Mouse (Mus musculus): ENCODE measurements around the gene Wfdc16. TPM values are rescaled to one million over a fixed set of nuclear protein-coding genes. Genes with fewer than 3 reads are reported as not detected.

Gene Wfdc16
- polyA plus RNA-seq (2014; fragmentation: Illumina TruSeq; extraction: RNeasy Lipid Tissue Mini Kit (QIAGEN cat#74804); ENCODE audit: low read depth, low replicate concordance): 37.6 TPM

GRCm38 (mm10) chr2:164638696-164639095 lies at the start of gene Wfdc16:
Wfdc16 (minus strand) TSS chr2:164638796.

GRCm38 (mm10) chr2:164684807-164685206 lies 46.2 kb upstream of the Wfdc16 start, which contains the start of gene Wfdc13:
Wfdc13 (plus strand) TSS chr2:164685107.

GRCm38 (mm10) chr2:164673987-164674386 lies 35.4 kb upstream of the Wfdc16 start, which contains the start of gene Wfdc11:
Wfdc11 (minus strand) TSS chr2:164674087.

GRCm38 (mm10) chr2:164656483-164656882 lies 17.9 kb upstream of the Wfdc16 start, which contains the start of gene Wfdc9:
Wfdc9 (minus strand) TSS chr2:164656583.

DNA sequence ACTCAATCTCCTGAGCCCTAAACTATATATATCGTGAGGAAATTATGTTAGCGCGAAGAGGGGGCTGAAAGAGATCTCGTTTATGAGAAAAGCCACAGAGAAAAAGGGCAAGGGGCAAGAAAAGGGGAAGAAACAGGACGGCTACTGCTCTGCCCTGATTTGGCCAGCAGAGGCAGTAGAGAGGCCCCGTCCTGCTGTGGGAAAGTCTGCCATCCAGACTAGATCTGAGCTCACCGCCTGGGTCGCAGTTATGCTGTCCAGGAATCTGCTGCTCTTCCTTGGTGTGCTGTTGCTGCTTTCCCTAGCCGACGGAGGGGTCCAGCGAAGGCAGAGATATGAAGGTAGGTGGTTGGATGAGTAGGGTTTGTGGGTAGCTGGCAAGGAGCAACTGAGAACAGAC lies 17.3 kb upstream of the Wfdc16 start, which contains the start of gene Wfdc10:
Wfdc10 (plus strand) TSS at position 189 of the 400 bp plus-strand sequence.

DNA sequence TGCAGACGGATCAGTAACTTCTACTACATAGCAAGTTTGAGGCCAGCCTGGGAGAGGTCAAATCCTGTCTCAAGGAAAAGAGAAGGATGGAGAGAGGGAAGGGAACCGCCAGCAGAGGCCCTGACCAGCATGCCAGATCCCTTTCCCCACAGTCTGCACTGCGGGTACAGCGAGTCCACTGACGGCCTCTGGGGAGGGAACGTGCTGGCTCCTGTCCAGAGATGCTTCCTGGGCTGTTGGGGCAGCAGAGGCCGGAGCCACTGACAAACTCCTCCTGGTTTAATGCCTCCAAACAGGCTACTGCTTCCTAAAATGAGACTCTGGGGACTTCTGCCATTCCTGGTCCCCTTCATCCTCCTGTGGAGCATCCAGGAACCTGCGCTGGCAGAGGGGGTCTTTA lies 25.1 kb downstream of the Wfdc16 start, which contains the start of the genes Wfdc6b and Wfdc8:
Wfdc6b (plus strand) TSS at position 52 of the 400 bp plus-strand sequence.
Wfdc8 (minus strand) TSS at position 156 of the 400 bp plus-strand sequence.

DNA sequence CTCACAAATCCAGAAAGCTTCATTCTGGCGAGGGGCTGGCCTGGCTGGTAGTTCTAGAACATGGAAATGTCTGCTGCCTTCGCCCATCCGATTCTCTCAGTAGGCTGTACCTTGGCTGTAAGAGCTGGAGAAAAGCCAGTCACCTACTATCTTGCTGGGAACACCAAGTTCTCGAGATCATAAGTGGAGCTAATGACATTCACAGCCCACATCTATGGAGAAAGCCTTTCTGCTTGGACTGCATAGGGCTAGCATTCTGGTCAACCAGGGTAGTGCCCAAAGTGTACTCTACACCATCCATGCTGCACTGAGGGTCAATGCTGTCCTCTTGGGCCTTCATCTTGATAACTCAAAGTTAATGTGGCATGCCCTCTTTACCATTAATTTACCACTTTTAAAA lies 45.1 kb downstream of the Wfdc16 start, which contains the start of gene Eppin:
Eppin (minus strand) TSS at position 101 of the 400 bp plus-strand sequence.

GRCm38 (mm10) chr2:164585025-164585725 lies 53.4 kb downstream of the Wfdc16 start, which contains the start of gene Wfdc6a:
Wfdc6a (minus strand) TSS chr2:164585447.

Other genes starting within 250 kb of the Wfdc16 start
- gene Slpi, start 249.7 kb downstream of the Wfdc16 start, polyA plus RNA-seq (2014; fragmentation: Illumina TruSeq; extraction: RNeasy Lipid Tissue Mini Kit (QIAGEN cat#74804); ENCODE audit: low read depth, low replicate concordance): not detected
- gene Rbpjl, start 235.7 kb downstream of the Wfdc16 start, polyA plus RNA-seq (2014; fragmentation: Illumina TruSeq; extraction: RNeasy Lipid Tissue Mini Kit (QIAGEN cat#74804); ENCODE audit: low read depth, low replicate concordance): not detected
- gene Matn4, start 233.6 kb downstream of the Wfdc16 start, polyA plus RNA-seq (2014; fragmentation: Illumina TruSeq; extraction: RNeasy Lipid Tissue Mini Kit (QIAGEN cat#74804); ENCODE audit: low read depth, low replicate concordance): 0.16 TPM
- 266 TPM for gene Sdc4, start 194.9 kb downstream of the Wfdc16 start, polyA plus RNA-seq (2014; fragmentation: Illumina TruSeq; extraction: RNeasy Lipid Tissue Mini Kit (QIAGEN cat#74804); ENCODE audit: low read depth, low replicate concordance)
- gene Sys1, start 181.8 kb downstream of the Wfdc16 start, polyA plus RNA-seq (2014; fragmentation: Illumina TruSeq; extraction: RNeasy Lipid Tissue Mini Kit (QIAGEN cat#74804); ENCODE audit: low read depth, low replicate concordance): 10.3 TPM
- not detected for gene Gm20458, start 177.8 kb downstream of the Wfdc16 start, polyA plus RNA-seq (2014; fragmentation: Illumina TruSeq; extraction: RNeasy Lipid Tissue Mini Kit (QIAGEN cat#74804); ENCODE audit: low read depth, low replicate concordance)
- gene Trp53tg5, start 165.1 kb downstream of the Wfdc16 start, polyA plus RNA-seq (2014; fragmentation: Illumina TruSeq; extraction: RNeasy Lipid Tissue Mini Kit (QIAGEN cat#74804); ENCODE audit: low read depth, low replicate concordance): not detected
- gene Dbndd2, start 152.7 kb downstream of the Wfdc16 start, polyA plus RNA-seq (2014; fragmentation: Illumina TruSeq; extraction: RNeasy Lipid Tissue Mini Kit (QIAGEN cat#74804); ENCODE audit: low read depth, low replicate concordance): 3.8 TPM
- gene Pigt, start 141.3 kb downstream of the Wfdc16 start, polyA plus RNA-seq (2014; fragmentation: Illumina TruSeq; extraction: RNeasy Lipid Tissue Mini Kit (QIAGEN cat#74804); ENCODE audit: low read depth, low replicate concordance): 5.5 TPM
- gene Wfdc2, start 76.4 kb downstream of the Wfdc16 start, polyA plus RNA-seq (2014; fragmentation: Illumina TruSeq; extraction: RNeasy Lipid Tissue Mini Kit (QIAGEN cat#74804); ENCODE audit: low read depth, low replicate concordance): 19.6 TPM
- gene Spint3, start 65.3 kb downstream of the Wfdc16 start, polyA plus RNA-seq (2014; fragmentation: Illumina TruSeq; extraction: RNeasy Lipid Tissue Mini Kit (QIAGEN cat#74804); ENCODE audit: low read depth, low replicate concordance): not detected
- not detected for gene Wfdc6a, start 53.3 kb downstream of the Wfdc16 start, polyA plus RNA-seq (2014; fragmentation: Illumina TruSeq; extraction: RNeasy Lipid Tissue Mini Kit (QIAGEN cat#74804); ENCODE audit: low read depth, low replicate concordance)
- not detected for gene Eppin, start 45.2 kb downstream of the Wfdc16 start, polyA plus RNA-seq (2014; fragmentation: Illumina TruSeq; extraction: RNeasy Lipid Tissue Mini Kit (QIAGEN cat#74804); ENCODE audit: low read depth, low replicate concordance)
- not detected for gene Wfdc6b, start 25.3 kb downstream of the Wfdc16 start, polyA plus RNA-seq (2014; fragmentation: Illumina TruSeq; extraction: RNeasy Lipid Tissue Mini Kit (QIAGEN cat#74804); ENCODE audit: low read depth, low replicate concordance)
- gene Wfdc8, start 25.2 kb downstream of the Wfdc16 start, polyA plus RNA-seq (2014; fragmentation: Illumina TruSeq; extraction: RNeasy Lipid Tissue Mini Kit (QIAGEN cat#74804); ENCODE audit: low read depth, low replicate concordance): not detected
- gene Wfdc10, start 17.2 kb upstream of the Wfdc16 start, polyA plus RNA-seq (2014; fragmentation: Illumina TruSeq; extraction: RNeasy Lipid Tissue Mini Kit (QIAGEN cat#74804); ENCODE audit: low read depth, low replicate concordance): not detected
- gene Wfdc9, start 17.8 kb upstream of the Wfdc16 start, polyA plus RNA-seq (2014; fragmentation: Illumina TruSeq; extraction: RNeasy Lipid Tissue Mini Kit (QIAGEN cat#74804); ENCODE audit: low read depth, low replicate concordance): not detected
- gene Wfdc11, start 35.3 kb upstream of the Wfdc16 start, polyA plus RNA-seq (2014; fragmentation: Illumina TruSeq; extraction: RNeasy Lipid Tissue Mini Kit (QIAGEN cat#74804); ENCODE audit: low read depth, low replicate concordance): not detected
- not detected for gene Wfdc13, start 46.3 kb upstream of the Wfdc16 start, polyA plus RNA-seq (2014; fragmentation: Illumina TruSeq; extraction: RNeasy Lipid Tissue Mini Kit (QIAGEN cat#74804); ENCODE audit: low read depth, low replicate concordance)
- gene Spint4, start 59.7 kb upstream of the Wfdc16 start, polyA plus RNA-seq (2014; fragmentation: Illumina TruSeq; extraction: RNeasy Lipid Tissue Mini Kit (QIAGEN cat#74804); ENCODE audit: low read depth, low replicate concordance): not detected
- not detected for gene Spint5, start 76.5 kb upstream of the Wfdc16 start, polyA plus RNA-seq (2014; fragmentation: Illumina TruSeq; extraction: RNeasy Lipid Tissue Mini Kit (QIAGEN cat#74804); ENCODE audit: low read depth, low replicate concordance)
- 1.2 TPM for gene Wfdc3, start 107.1 kb upstream of the Wfdc16 start, polyA plus RNA-seq (2014; fragmentation: Illumina TruSeq; extraction: RNeasy Lipid Tissue Mini Kit (QIAGEN cat#74804); ENCODE audit: low read depth, low replicate concordance)
- gene Dnttip1, start 107.2 kb upstream of the Wfdc16 start, polyA plus RNA-seq (2014; fragmentation: Illumina TruSeq; extraction: RNeasy Lipid Tissue Mini Kit (QIAGEN cat#74804); ENCODE audit: low read depth, low replicate concordance): 2.1 TPM
- gene Ube2c, start 131.1 kb upstream of the Wfdc16 start, polyA plus RNA-seq (2014; fragmentation: Illumina TruSeq; extraction: RNeasy Lipid Tissue Mini Kit (QIAGEN cat#74804); ENCODE audit: low read depth, low replicate concordance): 1.3 TPM
- not detected for gene Tnnc2, start 141.2 kb upstream of the Wfdc16 start, polyA plus RNA-seq (2014; fragmentation: Illumina TruSeq; extraction: RNeasy Lipid Tissue Mini Kit (QIAGEN cat#74804); ENCODE audit: low read depth, low replicate concordance)
- 1.1 TPM for gene Snx21, start 147.0 kb upstream of the Wfdc16 start, polyA plus RNA-seq (2014; fragmentation: Illumina TruSeq; extraction: RNeasy Lipid Tissue Mini Kit (QIAGEN cat#74804); ENCODE audit: low read depth, low replicate concordance)
- gene Acot8, start 166.1 kb upstream of the Wfdc16 start, polyA plus RNA-seq (2014; fragmentation: Illumina TruSeq; extraction: RNeasy Lipid Tissue Mini Kit (QIAGEN cat#74804); ENCODE audit: low read depth, low replicate concordance): 1.7 TPM
- gene Zswim3, start 166.3 kb upstream of the Wfdc16 start, polyA plus RNA-seq (2014; fragmentation: Illumina TruSeq; extraction: RNeasy Lipid Tissue Mini Kit (QIAGEN cat#74804); ENCODE audit: low read depth, low replicate concordance): 1.5 TPM
- gene Zswim1, start 183.9 kb upstream of the Wfdc16 start, polyA plus RNA-seq (2014; fragmentation: Illumina TruSeq; extraction: RNeasy Lipid Tissue Mini Kit (QIAGEN cat#74804); ENCODE audit: low read depth, low replicate concordance): 3.4 TPM
- not detected for gene Spata25, start 189.7 kb upstream of the Wfdc16 start, polyA plus RNA-seq (2014; fragmentation: Illumina TruSeq; extraction: RNeasy Lipid Tissue Mini Kit (QIAGEN cat#74804); ENCODE audit: low read depth, low replicate concordance)
- gene Ctsa, start 194.1 kb upstream of the Wfdc16 start, polyA plus RNA-seq (2014; fragmentation: Illumina TruSeq; extraction: RNeasy Lipid Tissue Mini Kit (QIAGEN cat#74804); ENCODE audit: low read depth, low replicate concordance): 52.2 TPM
- gene Neurl2, start 194.7 kb upstream of the Wfdc16 start, polyA plus RNA-seq (2014; fragmentation: Illumina TruSeq; extraction: RNeasy Lipid Tissue Mini Kit (QIAGEN cat#74804); ENCODE audit: low read depth, low replicate concordance): not detected
- gene Pltp, start 218.9 kb upstream of the Wfdc16 start, polyA plus RNA-seq (2014; fragmentation: Illumina TruSeq; extraction: RNeasy Lipid Tissue Mini Kit (QIAGEN cat#74804); ENCODE audit: low read depth, low replicate concordance): 0.44 TPM
- gene Pcif1, start 240.5 kb upstream of the Wfdc16 start, polyA plus RNA-seq (2014; fragmentation: Illumina TruSeq; extraction: RNeasy Lipid Tissue Mini Kit (QIAGEN cat#74804); ENCODE audit: low read depth, low replicate concordance): 4.1 TPM